ENCODE assay signal across 8 mouse cellular contexts in genomic region chr11:72266960-72267560, GRCm38 (mm10). TPM values are rescaled to one million over a fixed set of nuclear protein-coding genes. Genes with fewer than 3 reads are reported as not detected.
DNase-seq lines count a peak whose midpoint lies in the region; ATAC-seq and TF ChIP-seq lines count a peak whose summit lies in the region.

Gene Slc13a5, minus strand, starts transcription at chr11:72267222.

- intact Hi-C loops in left cerebral cortex, postnatal 10 days (cut with DNase I) = loop anchor here (5.0 kb wide), 1 partner anchor 45 kb away; no protein-coding TSS in a partner anchor

- H3K4me1 ChIP-seq in liver, adult 2 months (ENCODE audit: control insufficient read depth, insufficient read depth, low read length) = no peaks in the 10 kb centered on the region; the same call in 1 of the 2 replicates
- peaks cover 24% of the 10 kb centered on the region for H3K4me1 ChIP-seq in heart, embryonic 15.5 days (replicated peaks)

- no peaks in the 10 kb centered on the region for H3K9me3 ChIP-seq in heart, embryonic 15.5 days (replicated peaks)

- peak within 1 kb of the TSS; percentile 88 for H3K4me2 ChIP-seq in heart, embryonic 15.5 days
- H3K4me2 ChIP-seq in myocyte (ENCODE audit: low read depth) = peak within 1 kb of the TSS; percentile 70

- peak within 1 kb of the TSS; percentile 38 for H3K9ac ChIP-seq in liver, adult 2 months (ENCODE audit: low read depth, low read length)
- H3K9ac ChIP-seq in heart, embryonic 15.5 days = peak within 1 kb of the TSS; percentile 45

- no peaks in the 10 kb centered on the region for H3K79me2 ChIP-seq in liver, adult 2 months (ENCODE audit: control insufficient read depth, insufficient read depth, low read length)
- H3K79me2 ChIP-seq in myocyte (ENCODE audit: control insufficient read depth, insufficient read depth) = no peaks in the 10 kb centered on the region

- ATAC-seq in heart, embryonic 15.5 days (replicated peaks; ENCODE audit: insufficient number of reproducible peaks, insufficient read depth, low FRiP score, low read depth) = 0 out of 2 replicates have a peak, but pooled peaks have one; percentile 29

- H3K4me3 ChIP-seq in liver, adult 2 months (ENCODE audit: insufficient read depth, low read depth, low read length) = peak within 1 kb of the TSS; percentile 58
- peak within 1 kb of the TSS; percentile 52 for H3K4me3 ChIP-seq in heart, embryonic 15.5 days
- H3K4me3 ChIP-seq in myocyte = peak within 1 kb of the TSS; percentile 6

- no peak for TF ChIP-seq POLR2A in liver, adult 2 months (IDR thresholded peaks at IDR 0.05; ENCODE audit: extremely low read depth, insufficient read depth, low read length)
- TF ChIP-seq POLR2A in myocyte (IDR thresholded peaks at IDR 0.05; ENCODE audit: insufficient read length, low read depth) = no peak

- DNase-seq in liver, adult 2 months (ENCODE audit: extremely low read depth, low read depth, low spot score) = peak; percentile 37
- no peak for DNase-seq in liver
- DNase-seq in embryo, embryonic 10.5 days (ENCODE audit: low spot score) = peak; percentile 52
- peak; percentile 10 to 39 for DNase-seq in left cerebral cortex, postnatal 10 days (ENCODE audit: extremely low spot score in 1 of 2, low spot score in 2 of 2)
- no peak for DNase-seq in spleen, postnatal 10 days (ENCODE audit: low spot score in 2 of 2)
- DNase-seq in cerebellum, adult 11-12 months = no peak

- H3K27me3 ChIP-seq in liver, adult 2 months (ENCODE audit: control insufficient read depth, insufficient read depth, low read length) = no peaks in the 10 kb centered on the region
- H3K27me3 ChIP-seq in heart, embryonic 15.5 days = peaks cover 49% of the 10 kb centered on the region
- H3K27me3 ChIP-seq in myocyte (ENCODE audit: control insufficient read depth, insufficient read depth, insufficient read length) = no peaks in the 10 kb centered on the region

- no peak within 1 kb of the TSS for H3K27ac ChIP-seq in liver, adult 2 months (replicated peaks; ENCODE audit: insufficient read depth, low read depth, low read length)
- no peak within 1 kb of the TSS for H3K27ac ChIP-seq in heart, embryonic 15.5 days

- no peak; the same call in 1 of the 2 replicates for TF ChIP-seq CTCF in liver, adult 2 months (IDR thresholded peaks at IDR 0.05; ENCODE audit: low read depth, low read length)

- WGBS in liver, adult 2 months = 4% methylated on average over 36 of the region's 36 CpGs
- 3% methylated on average over 36 of the region's 36 CpGs for WGBS in heart, embryonic 15.5 days

- H3K36me3 ChIP-seq in liver, adult 2 months (ENCODE audit: control insufficient read depth, insufficient read depth, low read length) = no peaks in the 10 kb centered on the region
- H3K36me3 ChIP-seq in heart, embryonic 15.5 days = no peaks in the 10 kb centered on the region
- no peaks in the 10 kb centered on the region for H3K36me3 ChIP-seq in myocyte (ENCODE audit: control insufficient read depth, insufficient read depth)

- H3ac ChIP-seq in myocyte (ENCODE audit: control insufficient read depth, insufficient read length) = no peak within 1 kb of the TSS

TF ChIP-seq in myocyte, 11 proteins besides CTCF, POLR2A, EP300 and RAD21:
- TF ChIP-seq SRF (IDR thresholded peaks at IDR 0.05; ENCODE audit: control insufficient read depth, insufficient read length, low read depth) (no peak), CEBPB (IDR thresholded peaks at IDR 0.05; ENCODE audit: insufficient read depth, poor library complexity, severe bottlenecking) (no peak), TCF12 (IDR thresholded peaks at IDR 0.05; ENCODE audit: insufficient read depth, poor library complexity, severe bottlenecking) (no peak), MYOD1 (IDR thresholded peaks at IDR 0.05; ENCODE audit: control insufficient read depth in 1 of 3, insufficient read length in 2 of 3, low read depth in 2 of 3) (no peak), TCF3 (IDR thresholded peaks at IDR 0.05; ENCODE audit: insufficient read length, low read depth) (no peak), POLR2AphosphoS2 (IDR thresholded peaks at IDR 0.05; ENCODE audit: insufficient read length, low read depth) (no peak), E2F4 (IDR thresholded peaks at IDR 0.05; ENCODE audit: insufficient read depth) (no peak), USF1 (IDR thresholded peaks at IDR 0.05; ENCODE audit: low read depth) (no peak), MYOG (IDR thresholded peaks at IDR 0.05; ENCODE audit: control insufficient read depth in 1 of 3, insufficient read depth in 1 of 3, insufficient read length in 2 of 3, low read depth in 2 of 3) (no peak), REST (IDR thresholded peaks at IDR 0.05; ENCODE audit: insufficient read depth, insufficient read length) (no peak)

RNA-seq across cellular contexts. Expression of gene Slc13a5, which starts in this region (rescaled TPM):
- 0.94 and 1.1 TPM in 2 replicates for total RNA-seq in liver, adult 2 months (2014; rRNA removed)
- polyA plus RNA-seq in liver, adult 2 months (2012; rRNA removed) = 1.4 and 1.6 TPM in 2 replicates
- polyA plus RNA-seq in heart, embryonic 15.5 days (2015; fragmentation: Nextera tagmentation; extraction: Ambion mirVana) = 0.08 and 0.11 TPM in 2 replicates
- 10 to 100 TPM; 16.4 to 19.8 TPM for total RNA-seq in left cerebral cortex, postnatal 10 days (2021)
- polyA plus RNA-seq in myocyte (2012; fragmentation: generic; extraction: Trizol) = 0.72 TPM

Comparison
In these comparisons a context has a peak if more than half of its experiments do, and no peak if none do; other contexts are left out.
1. DNase-seq: peak in liver, adult 2 months (single experiment), embryo, embryonic 10.5 days (single experiment) and left cerebral cortex, postnatal 10 days (2 of 2); none in liver (single experiment), spleen, postnatal 10 days (0 of 2) and cerebellum, adult 11-12 months (single experiment).
2. Peak in ATAC-seq, H3K4me3 ChIP-seq, H3K9ac ChIP-seq and H3K4me2 ChIP-seq in heart, embryonic 15.5 days; RNA of the gene not detected or under 1 TPM.
3. H3K4me3 ChIP-seq: peak in every context shown above with its lines; median percentile 58 in liver, adult 2 months; 52 in heart, embryonic 15.5 days; 6 in myocyte.